Mouse (Mus musculus) small intestine, adult 10 weeks (tissue): ENCODE data around the gene Grip1. TPM values are rescaled to one million over a fixed set of nuclear protein-coding genes. Genes with fewer than 3 reads are reported as not detected.

Source experiments
- polyA plus RNA-seq: library from polyadenylated mRNA; stranded (reverse); fragments of 350-450 nt; fragmentation: Illumina TruSeq; extraction: RNeasy Lipid Tissue Mini Kit (QIAGEN cat#74804); gene quantifications from one replicate; pipeline ENCODE4 v1.2.3, GENCODE M21; 2014; ENCODE audit warnings: low replicate concordance

The Grip1 gene
- polyA plus RNA-seq, result not detected

DNA sequence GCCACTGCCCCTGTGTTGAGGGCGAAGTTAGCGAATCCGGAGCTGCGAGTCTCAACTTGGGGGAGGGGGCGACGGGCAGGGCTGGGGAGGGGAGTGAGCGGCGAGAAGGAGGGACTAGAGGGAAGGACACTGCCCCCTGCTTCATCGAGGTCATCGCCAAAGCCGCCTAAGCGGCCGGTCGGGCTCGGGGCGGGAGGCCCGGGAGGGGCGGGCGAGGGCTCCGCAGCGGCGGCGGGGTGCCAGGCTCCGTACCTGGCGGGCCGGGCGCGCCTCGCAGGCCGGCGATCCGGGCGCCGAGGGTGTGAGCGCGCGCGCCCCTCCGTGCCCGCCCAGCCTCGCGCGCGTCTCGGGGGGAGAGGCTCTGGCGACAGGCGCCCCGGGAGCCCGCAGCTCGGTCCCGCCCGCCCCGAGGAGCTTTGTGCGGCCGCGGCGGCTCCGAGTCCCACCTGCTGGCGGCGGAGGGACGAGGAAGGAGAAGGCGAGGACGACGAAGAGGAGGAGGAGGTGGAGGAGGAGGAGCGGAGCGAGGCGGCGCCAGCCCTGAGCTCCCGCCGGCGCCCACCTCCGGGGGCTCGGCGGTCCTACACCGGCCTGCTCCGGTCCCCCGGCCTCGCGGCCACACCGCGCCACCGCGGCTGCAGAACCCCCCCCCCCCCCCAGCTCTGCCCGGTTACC is at the start of gene Grip1:
Gene Grip1 (plus strand): TSS at position 400 of the 675 bp plus-strand sequence.

DNA sequence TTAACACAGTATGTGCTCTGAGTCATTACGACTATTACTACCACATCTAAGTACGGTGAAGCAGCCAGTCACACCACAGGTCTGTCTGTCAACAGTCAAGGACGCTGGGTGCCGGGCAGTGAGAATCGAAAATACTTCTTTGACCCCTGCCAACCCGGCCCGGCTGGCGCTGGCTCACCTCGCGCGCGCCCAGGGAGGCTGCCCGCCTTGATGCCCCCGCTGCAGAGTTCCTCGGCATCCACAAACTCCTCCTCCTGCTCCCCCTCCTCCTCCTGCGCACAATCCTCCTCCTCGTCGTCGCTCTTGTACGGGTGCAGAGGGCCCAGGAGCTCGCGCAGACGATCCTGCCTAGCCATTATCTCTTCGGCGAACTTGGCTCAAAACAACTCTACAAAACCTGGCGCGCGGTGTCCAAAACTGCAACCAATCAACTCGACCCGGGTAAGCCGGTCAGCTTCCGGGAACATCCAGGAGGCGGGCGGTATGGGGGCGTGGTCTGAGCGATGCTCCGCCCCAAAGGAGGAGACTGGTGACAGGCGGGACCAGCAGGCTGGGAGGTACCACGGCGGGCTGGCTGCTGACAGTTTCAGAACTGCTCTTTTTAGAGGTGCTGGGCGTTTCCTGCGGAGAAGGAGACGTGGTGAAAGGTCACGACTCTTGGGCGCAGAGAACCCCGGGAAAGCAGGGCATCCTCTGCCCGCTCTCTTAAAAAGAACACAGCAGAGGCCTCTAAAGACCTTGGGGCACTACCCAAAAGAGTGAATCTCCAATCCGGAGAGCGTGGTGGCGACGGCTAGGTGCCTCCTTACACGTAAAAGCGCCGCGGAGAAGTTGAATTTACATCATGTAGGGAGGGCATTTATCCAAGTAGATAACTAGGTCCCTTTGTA is 659.1 kb downstream of the Grip1 start, which contains the start of gene Helb:
Gene Helb (minus strand): TSS at position 481 of the 890 bp plus-strand sequence.

Other genes with a start within 250 kb of the Grip1 start
- 34.5 TPM for gene Cand1, start 213.8 kb upstream of the Grip1 start, polyA plus RNA-seq